Mouse (Mus musculus): Measurements from ENCODE around the gene Vmn1r179. TPM values are rescaled to one million over a fixed set of nuclear protein-coding genes. Genes with fewer than 3 reads are reported as not detected.
"Not testable (repeated sequence)": the region's sequence is repeated elsewhere in the genome, so short reads cannot be mapped to it uniquely, and the experiment has no call there.

Gene Vmn1r179
- polyA plus RNA-seq (2012; rRNA removed), result not detected in 2 replicates

DNA sequence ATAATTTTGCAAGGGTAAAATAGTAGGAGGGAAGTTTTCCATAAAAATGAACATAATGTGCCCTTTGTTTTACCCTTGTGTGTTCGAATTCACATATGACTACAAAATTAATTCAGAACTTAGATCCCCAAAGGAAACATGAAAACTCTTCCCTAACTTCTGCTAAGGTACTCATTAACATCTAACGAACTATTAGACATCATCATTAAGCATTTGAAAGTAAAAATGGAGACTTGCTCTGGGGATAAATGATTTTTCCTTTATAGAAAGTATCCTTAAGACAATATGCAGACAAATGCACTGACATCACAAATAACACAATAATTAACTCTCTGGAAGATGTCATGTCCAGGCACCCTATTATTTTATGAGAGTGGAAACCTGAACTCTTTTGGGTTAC is at the start of gene Vmn1r179:
Vmn1r179 (plus strand) TSS at position 301 of the 400 bp plus-strand sequence.
- DNase-seq (ENCODE audit: low read depth), result no peak

DNA sequence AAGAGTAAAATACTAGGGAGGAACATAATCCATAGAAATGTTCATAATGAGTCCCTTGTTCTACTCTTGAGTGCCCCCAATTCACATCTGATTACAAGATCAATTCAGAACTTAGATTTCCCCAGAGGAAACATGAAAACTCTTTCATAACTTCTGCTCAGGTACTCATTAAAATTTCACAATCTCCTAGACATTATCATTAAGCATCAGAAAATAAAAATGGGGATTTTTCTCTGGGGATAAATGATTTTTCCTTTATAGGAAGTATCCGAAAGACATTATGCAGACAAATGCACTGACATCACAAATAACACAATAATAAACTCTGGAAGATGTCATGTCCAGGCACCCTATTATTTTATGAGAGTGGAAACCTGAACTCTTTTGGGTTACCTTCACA is 35.1 kb upstream of the Vmn1r179 start, which contains the start of gene Vmn1r178:
Vmn1r178 (plus strand) TSS at position 301 of the 400 bp plus-strand sequence.
- no peak for DNase-seq (ENCODE audit: low read depth)

DNA sequence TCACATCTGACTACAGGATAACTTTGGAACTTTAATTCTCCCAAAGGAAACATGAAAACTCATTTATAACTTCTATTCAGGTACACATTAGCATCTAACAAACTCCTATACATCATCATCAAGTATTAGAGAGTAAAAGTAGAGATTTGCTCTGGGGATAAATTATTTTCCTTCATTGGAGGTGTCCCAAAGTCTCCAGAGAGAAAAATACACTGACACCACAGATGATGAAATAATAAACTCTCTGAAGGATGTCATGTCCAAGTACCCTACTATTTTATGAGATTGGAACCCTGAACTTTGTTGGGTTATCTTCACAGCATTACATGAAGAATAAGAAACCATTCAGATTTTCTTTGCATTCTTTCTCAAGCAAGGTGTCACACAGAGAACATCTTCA is 23.6 kb downstream of the Vmn1r179 start, which contains the start of gene Vmn1r180:
Vmn1r180 (plus strand) TSS at position 301 of the 400 bp plus-strand sequence.
- DNase-seq (ENCODE audit: low read depth), result no peak

DNA sequence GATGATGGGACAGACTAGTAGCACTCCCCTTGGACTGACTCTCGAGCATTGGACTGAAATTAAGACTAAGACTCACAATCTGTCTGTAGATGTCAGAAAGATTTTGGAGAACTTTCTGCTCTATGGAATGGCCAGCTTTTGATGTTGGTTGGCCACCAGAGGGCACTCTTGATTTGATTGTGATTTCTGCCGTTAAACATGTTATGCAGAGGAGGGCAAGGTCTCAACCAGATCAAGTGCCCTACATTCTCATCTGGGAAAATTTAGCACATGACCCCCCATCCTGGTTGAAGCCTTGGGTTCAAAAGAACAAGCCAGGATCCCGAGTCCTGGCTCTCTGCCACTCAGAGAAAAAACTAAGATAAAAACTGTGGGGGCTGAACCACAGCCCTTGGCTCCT is 41.3 kb downstream of the Vmn1r179 start:
- DNase-seq (ENCODE audit: low read depth), result not testable (repeated sequence)

DNA sequence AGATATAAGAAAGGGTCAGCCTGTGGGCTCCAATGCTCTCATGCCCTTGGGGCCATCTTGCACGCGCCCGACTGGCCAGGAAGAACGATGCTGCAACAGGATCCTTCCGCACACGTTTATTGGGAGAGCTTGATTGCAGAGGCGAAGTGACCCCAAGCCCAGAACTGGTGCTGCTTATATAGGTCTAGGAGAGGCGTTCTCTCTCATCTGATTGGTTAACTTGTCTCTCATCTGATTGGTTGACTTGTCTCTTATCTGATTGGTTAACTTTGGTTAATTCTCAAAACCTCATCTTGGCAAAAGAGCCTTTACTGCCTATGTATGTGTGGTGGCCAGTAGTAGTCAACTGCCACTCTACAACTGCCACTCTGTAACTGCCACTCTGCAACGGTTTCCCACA is 47.5 kb downstream of the Vmn1r179 start, which contains the start of gene Vmn1r181:
Vmn1r181 (plus strand) TSS at position 301 of the 400 bp plus-strand sequence.
- not testable (repeated sequence) for DNase-seq (ENCODE audit: low read depth)

Other genes with a start within 250 kb of the Vmn1r179 start
- not detected in 2 replicates for gene Vmn1r173, start 226.3 kb upstream of the Vmn1r179 start, polyA plus RNA-seq (2012; rRNA removed)
- not detected in 2 replicates for gene Vmn1r174, start 174.7 kb upstream of the Vmn1r179 start, polyA plus RNA-seq (2012; rRNA removed)
- not detected in 2 replicates for gene Vmn1r175, start 116.3 kb upstream of the Vmn1r179 start, polyA plus RNA-seq (2012; rRNA removed)
- gene Vmn1r176, start 89.6 kb upstream of the Vmn1r179 start, polyA plus RNA-seq (2012; rRNA removed), result not detected in 2 replicates
- gene Vmn1r177, start 60.5 kb upstream of the Vmn1r179 start, polyA plus RNA-seq (2012; rRNA removed), result not detected in 2 replicates
- gene Vmn1r178, start 35.0 kb upstream of the Vmn1r179 start, polyA plus RNA-seq (2012; rRNA removed), result not detected in 2 replicates
- gene Vmn1r180, start 23.7 kb downstream of the Vmn1r179 start, polyA plus RNA-seq (2012; rRNA removed), result not detected in 2 replicates
- gene Vmn1r181, start 47.6 kb downstream of the Vmn1r179 start, polyA plus RNA-seq (2012; rRNA removed), result not detected in 2 replicates
- not detected in 2 replicates for gene V1rd19, start 74.7 kb downstream of the Vmn1r179 start, polyA plus RNA-seq (2012; rRNA removed)
- not detected in 2 replicates for gene Vmn1r183, start 126.3 kb downstream of the Vmn1r179 start, polyA plus RNA-seq (2012; rRNA removed)
- gene Zfp180, start 154.9 kb downstream of the Vmn1r179 start, polyA plus RNA-seq (2012; rRNA removed), result 13.1 and 14.2 TPM in 2 replicates
- gene Zfp112, start 185.3 kb downstream of the Vmn1r179 start, polyA plus RNA-seq (2012; rRNA removed), result 2.6 TPM in 2 replicates
- gene Zfp235, start 207.2 kb downstream of the Vmn1r179 start, polyA plus RNA-seq (2012; rRNA removed), result 6.0 and 6.7 TPM in 2 replicates
- 0.18 and 0.27 TPM in 2 replicates for gene Zfp114, start 248.1 kb downstream of the Vmn1r179 start, polyA plus RNA-seq (2012; rRNA removed)